Mouse (Mus musculus): ENCODE measurements at regions not wholly inside any gene's neighbourhood (a gene's known extent, or its start where the extent isn't known, plus 50 kb on each side); places are given as distances from the start of the nearest gene placed in this dataset.

DNA sequence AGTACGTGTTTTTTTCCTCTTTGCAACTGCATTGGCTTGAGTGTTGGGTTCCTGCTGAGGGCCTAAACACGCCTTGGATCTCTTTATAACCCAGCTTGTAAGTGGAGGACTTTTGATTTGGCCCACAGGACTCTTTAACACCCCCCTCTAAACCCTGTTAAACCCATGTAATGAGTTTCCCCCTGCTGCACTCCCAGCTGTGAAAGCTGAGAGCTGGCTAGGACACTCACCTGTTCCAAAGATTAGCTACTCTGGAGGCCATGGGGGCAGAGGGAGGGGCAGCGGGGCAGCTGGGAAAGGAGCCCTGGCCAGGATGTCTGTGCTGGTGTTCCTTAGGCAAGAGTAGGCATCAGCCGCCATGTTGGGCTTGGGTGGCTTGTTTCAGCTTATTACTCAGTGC is 128.7 kb upstream of the Irx3 start:
- no peak for DNase-seq

DNA sequence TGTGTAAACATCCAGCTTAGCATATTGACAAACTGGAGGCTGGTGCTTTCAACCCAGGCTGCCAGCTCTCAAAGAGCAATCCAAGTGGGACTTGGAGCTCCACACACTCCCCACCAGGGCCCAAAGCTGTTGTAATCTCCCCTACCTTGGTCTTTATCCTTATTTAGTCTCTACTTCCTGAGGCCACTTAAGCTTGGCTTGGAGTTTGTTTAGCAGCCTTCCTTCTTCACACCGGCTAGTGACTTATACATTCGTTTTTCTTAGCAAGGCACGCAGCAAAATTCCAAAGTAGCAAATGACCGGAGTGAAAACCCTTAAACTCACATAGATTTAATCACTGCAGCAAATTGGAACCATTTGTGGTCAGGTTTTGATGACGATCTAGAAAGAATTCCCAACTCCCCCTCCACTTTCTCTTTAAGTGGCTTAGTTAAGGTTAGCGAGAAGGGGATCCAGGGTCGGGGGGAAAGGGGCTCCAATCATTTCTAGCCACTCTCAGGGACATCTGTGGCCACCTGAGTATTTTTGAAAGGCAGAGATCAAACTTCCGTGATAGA is 124.2 kb upstream of the Irx3 start:
- no peak for DNase-seq

DNA sequence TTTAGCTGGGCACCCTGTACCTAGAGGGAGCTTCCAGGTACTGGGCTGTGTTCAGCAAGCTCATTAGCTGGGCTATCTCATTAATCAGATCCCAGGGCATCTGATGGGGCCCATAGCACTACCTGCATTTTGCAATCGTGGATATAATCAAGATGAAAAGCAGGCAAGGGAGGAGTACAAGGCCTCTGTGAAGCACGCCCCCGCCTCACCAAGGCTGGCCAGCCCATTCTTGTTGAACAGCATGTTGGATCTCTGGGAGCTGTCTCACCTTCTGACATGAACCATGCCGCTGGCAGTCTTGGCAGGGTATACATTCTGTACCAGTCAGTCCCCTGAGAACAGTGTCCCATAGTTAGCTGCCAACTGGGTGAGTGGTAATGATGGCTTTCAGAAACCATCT is 122.3 kb upstream of the Irx3 start:
- no peak for DNase-seq

DNA sequence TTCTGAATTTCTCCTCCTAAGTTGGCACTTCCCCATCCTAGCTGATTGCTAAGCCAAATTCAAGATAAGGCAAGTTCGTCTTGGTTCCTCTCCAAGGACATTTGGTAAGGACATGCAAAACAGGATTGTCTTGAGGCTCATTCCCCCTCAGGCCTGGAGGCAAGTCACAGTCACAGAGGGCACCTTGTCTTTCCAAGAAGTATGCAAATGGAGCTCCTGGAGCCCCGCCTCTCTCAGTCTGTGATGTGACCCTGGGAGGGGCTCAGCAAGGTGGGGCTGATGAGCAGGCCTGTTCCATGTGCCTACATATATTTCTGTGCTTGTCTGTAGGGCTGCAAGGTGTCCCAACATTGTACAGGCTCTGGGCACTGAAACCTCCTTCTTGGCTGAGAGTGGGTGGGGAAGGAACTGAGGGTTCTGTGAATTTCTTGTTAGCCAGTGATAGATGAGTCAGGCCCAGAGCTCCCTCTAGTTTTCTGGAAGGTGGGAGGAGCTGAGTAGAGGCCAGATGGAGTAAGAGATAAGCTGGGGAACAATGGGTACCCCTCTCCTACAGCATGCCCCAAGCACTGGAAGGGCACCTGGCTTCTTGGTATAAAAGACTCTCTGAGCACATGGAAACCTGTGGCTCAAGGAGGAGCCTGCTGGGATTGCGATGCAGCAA is 120.5 kb upstream of the Irx3 start:
- no peak for DNase-seq

DNA sequence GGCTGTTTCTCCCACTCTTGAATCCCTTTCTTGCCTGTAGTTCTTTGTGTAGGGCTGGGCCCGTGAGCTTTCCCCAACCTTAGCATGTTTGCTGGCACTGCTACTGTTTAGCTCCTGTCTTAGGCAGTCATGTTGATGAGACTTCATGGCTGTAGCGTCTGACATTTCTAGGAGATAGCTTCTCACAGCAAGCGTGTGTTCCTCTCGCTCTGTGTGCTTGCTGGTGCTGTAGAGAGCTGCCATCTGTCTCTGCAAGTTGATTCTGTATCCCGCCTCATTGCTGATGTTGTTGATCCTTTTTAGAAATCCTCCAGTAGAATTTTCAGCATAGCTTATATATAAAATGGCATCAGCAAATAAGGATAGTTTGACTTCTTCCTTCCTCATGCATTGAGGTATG is 116.0 kb upstream of the Irx3 start:
- DNase-seq, result no peak

DNA sequence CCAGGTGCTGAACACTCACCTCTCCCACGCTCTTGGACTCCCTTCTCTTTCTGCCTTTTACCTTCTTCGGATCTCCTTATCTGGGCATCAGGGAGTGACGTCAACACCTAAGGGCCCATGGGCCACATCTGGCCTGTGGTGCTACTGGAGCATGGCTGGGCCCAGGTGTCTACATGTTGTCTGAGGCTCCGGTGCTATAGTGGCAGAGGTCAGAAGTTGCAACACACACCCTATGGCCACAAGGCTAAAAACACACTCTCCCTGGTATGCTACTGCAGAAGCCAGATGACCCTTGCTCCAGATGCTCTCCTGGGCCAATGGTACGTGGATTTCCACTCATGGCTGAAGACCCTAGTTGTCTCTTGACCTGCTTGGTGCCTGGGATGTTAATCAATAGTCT is 112.1 kb upstream of the Irx3 start:
- no peak for DNase-seq

DNA sequence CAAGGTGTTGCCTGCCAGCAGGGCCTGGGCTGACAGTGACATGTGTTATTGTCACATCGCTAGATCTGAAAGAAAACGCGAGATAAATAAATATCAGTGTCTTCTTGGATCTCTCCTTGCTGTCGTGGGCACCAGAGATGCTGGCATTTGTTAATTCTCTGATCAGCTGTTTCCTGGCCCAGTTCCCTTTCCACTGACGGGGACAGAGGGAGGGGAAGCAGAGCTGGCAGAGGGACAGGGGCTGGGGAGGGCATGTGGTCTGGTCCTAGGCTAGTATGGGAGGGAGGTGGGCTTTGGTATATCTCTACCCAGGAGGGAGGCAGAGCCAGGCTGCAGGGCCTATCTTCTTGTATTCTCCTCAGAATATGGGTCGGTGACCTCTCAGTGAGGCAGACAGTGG is 111.3 kb upstream of the Irx3 start:
- DNase-seq, result no peak

DNA sequence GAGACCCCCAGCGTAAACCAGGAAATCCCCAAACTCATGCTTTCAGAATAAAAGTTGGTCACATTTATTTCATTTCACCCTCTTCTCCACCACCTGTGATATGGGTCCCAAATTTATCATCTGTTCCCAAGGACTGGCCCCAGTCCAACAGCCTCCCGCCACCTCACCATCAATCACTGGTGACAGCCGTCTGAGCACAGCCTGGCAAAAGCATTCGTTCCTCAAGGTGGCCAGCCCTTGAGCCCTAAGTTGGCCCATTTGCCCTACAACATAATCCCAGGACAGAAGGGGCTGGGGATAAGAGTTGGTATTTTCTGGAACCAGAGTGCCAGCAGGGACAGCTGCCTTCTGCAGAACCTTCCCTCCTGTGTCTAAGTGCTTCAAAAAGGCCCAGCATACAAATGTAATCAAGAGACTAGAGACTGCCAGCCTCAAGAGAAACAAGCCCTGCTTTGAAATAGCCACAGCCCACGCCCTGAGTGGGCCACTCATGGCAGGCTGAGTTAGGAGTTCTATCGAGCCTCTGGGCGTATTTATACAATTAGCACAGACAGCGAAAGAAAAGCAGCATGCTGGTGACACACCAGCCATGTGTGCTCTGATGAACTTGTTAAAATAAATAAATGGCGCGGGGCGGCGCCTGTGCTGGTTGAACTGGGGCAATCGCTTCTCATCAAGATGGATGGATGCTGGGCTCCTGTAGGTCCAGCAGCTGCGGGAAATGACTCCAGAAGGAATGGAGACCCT is 107.9 kb upstream of the Irx3 start:
- no peak for DNase-seq

DNA sequence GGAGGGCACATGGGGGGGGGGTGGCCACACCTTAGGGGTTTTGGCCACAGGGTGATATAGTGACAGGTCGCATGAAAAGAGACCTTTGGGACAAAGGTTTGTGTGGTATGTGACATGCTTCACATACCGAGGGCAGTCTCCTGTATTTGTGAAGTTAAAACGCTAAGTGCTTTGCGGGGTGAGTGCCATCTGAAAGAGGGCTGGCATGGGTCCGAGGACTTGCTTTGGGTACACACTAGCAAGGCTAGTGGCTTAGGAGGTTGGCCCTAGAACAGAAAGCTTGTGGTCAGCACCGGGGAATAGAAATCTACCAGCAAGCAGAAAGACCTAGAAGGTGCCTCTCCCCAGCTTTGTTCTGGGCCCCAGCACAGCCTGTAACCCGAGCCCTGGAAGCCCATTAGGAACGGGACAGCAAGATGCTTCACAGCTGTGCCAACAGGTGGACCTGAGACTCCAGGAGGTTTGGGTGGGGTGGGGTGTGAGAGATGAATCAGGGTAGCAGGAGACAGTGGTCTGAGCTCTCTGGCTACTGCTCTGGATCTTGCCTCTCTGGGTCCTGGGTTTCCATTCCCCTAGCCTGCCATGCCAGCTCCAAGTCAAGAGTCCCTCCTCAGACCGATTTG is 107.0 kb upstream of the Irx3 start:
- peak; percentile 45 for DNase-seq

DNA sequence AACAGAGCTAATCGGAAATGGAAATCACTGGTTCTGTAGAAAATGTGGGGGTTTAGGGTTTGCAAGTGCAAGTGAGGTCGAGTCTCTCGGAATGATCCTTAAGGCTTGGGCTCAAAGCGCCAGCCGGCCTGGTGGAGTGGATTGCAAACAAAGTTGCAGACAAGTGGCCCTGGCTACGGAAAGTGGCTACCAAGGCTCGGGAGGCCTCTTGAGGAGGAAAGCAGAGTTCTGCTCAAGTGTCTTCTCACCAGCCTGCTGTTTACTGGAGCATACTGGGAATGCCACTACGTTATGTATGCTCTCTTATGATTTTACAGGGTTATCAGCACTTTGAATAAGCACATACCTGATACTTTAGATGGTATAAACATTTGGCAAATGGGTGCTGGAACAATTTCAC is 105.3 kb upstream of the Irx3 start:
- peak; percentile 59 for DNase-seq

DNA sequence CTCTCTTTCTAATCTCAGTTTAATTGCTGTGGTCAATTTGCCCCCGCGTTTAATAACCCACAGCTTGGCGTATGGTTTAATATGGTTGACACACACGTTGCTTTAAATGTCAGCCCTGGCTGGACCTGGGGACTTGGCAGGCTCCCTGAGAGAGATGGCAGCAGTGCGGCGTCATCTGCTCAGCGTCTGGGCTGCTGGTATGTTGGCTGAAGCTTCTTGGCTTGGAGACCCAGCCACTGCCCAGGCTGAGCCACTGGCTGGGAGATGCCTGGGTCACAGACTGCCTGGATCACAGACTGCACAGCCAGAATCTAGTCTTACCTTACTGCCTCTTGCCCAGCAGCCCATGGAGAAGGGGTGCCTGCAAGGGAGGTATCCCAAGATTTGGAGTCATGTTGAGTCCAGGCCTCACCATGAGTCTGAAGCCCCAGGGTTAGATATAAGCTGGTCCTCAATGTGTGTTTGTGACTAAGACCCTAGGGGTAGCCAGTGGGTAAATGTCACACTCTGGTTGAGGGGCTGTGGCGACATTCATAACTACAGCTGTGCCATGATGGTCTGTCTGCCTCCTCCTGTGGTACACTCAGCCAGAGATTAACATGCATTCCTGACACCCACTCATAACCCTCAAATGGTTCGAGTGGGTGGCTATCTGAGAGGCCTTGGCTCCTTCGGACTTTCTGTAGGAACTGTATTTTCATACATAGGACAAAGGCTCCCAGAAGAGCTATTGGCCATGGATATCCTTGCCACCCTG is 99.8 kb upstream of the Irx3 start:
- peak; percentile 9 for DNase-seq

DNA sequence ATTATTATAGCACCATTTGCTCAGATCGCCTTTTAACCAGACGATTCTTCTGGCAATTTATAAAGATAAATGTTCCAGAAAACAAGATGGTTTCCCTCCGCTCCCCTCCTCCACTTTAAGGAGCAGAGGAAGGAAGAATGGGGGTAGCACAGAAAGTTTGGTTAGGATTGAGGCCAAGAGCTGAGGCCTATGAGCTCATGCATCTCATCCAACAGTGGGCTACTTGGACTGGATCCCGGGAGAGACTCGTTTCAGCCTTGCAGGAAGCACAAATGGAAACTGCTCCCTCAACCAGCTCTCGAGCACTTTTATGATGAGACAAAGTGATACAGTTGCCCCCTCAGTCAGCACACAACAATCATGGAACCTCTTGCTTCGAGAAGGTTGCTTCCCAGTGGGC is 97.9 kb upstream of the Irx3 start:
- peak; percentile 32 for DNase-seq

DNA sequence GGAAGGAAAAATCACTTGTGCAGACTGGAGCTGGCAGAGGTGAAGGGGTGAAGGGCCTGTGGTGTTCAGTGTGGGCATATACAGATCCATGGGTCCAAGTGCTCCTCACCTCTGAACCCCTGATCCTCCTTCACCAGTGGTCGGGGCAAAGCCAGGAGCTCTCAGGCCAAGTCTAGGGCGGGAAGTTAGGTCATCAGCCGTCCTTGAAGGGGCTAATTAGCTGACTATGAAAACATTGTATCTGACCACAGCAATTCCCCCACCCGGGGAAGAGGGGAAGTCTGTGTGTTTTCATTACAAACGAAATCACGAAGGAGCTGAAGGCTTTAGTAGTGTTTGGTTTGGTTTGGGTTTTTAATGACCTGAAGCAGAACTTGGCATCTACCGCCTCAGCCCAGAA is 95.5 kb upstream of the Irx3 start:
- no peak for DNase-seq

DNA sequence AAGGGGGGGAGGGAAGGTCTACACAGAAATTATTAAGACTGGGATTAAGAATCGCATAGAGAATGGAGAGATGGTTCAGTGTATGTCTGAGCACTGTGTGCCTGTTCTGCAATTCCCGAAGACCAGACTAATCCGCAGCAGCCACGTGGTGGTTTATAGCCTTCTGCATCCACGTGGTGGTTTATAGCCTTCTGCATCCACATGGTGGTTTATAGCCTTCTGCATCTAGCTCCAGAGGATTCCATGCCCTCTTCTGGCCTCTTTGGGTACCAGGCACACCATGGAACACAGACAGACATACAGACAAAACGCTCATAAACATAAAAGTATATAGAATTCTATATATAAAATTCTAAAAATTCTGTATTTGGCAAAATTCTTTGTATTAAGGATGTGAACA is 94.1 kb upstream of the Irx3 start:
- DNase-seq, result no peak

DNA sequence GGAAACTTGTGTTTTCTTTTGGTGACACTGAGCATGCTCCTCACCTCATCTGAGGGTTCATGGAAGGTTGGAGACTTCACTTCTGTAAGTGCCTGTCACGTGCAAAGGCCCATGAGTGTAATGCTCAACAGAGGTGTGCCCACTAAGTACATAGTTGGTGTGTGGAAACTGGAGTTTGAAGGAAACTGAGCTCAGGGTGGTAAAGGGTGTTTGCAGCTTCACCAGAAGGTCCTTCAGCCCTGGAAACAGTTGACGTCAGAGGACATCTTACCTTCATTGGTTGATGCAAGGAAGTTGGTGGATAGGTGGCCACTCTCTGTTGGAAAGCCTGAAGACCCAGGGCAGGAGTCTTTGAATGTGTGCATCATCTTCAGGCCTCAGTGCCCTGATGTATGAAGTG is 83.0 kb upstream of the Irx3 start:
- no peak for DNase-seq

DNA sequence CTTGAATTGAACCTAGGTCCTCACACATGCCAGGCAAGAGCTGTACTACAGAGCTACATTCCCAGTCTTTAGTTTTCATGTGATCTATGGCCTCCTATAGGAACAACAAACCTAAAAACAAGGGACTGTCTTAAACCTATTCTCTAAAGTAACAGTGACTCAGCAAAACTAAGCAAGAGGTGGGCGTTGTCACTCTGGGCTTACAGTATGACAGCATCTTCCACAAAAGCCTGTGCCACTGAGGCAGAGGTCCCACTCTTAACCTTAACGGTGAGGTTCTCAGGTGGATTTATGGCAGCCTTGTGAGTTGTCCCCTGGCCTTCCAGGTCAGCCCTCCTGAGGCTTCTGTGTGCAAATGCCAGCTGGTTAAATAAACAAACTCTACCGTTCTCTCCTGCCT is 82.5 kb upstream of the Irx3 start:
- DNase-seq, result no peak

DNA sequence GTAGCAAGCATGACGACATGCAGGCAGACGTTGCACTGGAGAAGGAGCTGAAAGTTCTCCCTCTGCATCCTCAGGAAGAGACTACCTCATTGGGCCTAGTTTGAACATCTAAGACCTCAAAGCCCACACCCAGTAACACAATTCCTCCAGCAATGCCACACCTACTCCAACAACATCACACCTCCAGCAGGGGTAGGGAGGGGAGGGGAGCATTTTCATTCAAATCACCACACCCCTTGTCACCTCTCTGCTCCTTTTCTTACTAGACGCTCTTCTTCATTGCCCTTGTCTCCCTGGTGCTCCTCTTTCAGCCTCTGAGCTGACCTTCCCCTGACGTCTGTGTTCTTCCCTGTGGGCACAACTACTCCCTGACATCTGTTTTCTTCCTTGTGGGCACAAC is 81.1 kb upstream of the Irx3 start:
- DNase-seq, result no peak

DNA sequence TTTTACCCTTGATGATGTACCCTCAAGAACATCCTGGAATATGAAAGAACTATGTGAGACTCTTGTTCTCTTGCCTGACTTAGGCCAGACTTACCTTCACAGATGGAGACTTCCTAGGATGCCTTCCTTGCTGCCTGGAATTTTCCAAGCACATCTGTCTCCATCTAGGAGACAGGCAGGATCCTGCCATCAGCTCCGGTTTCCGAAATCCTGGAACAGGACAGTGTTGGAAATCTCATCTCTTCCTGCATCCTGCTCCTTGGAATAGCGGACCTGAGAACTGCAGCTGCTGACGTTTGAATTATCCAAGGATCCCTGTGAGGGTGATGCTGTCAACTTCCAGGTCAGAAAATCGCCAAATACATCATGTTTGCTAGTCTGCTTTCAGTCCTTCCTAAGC is 77.0 kb upstream of the Irx3 start:
- no peak for DNase-seq

DNA sequence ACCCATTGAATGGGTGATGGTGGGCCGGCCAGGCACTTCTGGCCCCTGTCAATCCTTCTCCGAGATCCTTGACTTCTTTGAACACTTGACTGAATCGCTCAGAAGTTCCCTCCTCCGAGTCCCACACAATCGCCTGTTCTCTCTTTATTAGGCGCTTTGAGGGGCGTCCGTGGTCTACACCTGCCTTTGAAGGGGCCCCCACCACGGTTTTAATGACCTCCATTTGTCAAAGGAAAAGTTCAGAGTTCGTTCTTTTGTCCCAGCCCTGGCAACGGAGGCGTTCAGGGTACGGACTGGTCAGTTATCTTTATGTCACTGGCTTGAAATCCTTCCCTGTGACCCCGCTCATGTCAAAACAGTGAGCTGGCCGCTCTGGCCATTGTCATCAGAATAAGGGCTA is 74.3 kb upstream of the Irx3 start:
- no peak for DNase-seq

DNA sequence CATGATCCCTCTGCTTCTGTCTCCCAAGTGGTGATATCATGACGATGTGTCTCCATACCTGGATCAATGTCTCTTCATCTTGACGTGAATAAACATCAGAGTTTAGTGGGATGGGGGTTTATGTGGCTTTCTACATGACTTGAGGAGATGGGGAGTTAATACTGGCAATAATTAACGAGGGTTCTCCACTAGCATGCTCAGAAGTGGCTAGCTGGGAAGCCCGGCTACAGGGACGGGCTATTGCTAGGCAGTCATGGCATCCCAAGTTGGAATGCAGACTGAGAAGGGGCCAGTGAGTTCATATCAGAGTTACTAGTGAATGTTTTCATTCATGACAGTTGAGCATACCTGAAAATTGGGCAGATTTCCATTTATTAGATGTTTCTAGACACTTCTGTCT is 71.4 kb upstream of the Irx3 start:
- DNase-seq, result no peak

DNA sequence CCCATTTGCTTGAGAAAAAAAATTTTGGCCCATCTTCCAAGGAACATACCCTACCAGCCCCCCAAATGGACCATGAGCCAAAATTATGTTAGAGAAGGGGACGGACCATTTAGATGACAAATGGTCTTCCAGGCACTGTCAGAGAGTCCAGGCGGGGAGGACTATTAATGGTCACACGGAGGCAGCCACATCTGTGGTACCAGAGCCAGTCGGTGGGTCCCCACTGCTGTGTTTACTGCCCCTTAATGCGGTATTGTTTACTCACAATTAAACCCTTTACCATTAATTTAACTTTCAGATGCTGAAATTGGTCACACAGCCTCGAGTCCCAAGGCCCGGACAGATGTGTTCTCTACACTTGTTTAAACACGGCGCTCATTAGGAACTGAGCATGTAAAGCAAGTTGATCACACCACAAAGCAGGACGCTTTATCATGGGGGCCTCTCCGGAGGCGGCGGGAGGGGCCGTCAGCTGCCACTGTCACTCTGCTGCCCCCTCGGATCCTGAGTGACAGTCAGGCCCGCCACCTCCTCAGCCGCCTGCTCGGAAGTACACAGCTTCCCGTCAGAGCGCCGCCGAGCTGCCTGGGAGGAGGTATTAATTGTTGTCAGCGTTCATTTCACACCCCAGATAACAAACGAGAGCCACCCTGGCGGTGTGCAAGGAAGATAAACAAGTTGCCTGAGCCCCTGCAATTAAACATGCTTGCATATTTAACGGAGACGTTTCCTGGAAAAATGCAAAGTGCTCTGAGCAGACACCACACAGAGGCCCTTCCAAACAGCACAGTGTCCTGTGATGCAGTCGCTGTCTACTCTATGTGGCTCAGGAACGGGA is 70.6 kb upstream of the Irx3 start:
- DNase-seq, result no peak

DNA sequence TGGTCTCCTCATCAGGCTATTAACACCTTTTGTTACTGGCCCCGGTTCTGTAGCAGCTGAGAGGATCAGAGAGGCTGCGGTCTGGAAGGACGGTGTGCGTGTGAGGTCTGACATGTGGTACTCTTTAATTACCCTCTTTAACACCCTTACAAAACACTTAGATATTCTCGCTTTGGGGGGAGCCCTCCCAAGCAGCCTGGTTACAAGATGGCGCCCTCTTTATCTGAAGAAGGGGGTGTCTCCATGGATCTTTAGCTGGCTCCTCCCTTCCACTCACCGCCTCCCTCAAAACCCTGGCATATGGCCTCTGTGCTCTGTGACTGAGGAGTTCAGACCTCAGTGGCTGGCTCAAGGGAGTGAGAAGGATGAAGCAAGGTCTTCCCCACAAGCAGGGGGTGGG is 65.2 kb upstream of the Irx3 start:
- DNase-seq, result no peak

DNA sequence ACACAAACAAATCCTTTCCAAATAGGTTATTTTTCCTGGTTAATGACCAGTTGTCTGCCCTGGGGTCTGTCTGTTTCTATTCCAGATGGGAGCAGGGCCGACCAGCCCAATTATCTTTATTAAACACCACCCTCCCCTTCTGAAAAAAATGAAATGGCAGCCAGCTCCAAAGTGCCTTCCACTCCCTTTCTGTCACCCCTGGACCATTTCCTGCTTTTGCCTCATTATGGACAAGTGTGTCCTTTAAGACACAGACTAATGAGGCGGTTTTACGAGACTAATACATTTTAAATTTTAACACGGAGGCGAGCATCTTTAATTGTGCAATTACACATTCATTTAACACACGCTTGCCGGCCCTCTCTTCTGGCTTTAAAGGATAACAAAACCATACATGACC is 64.2 kb upstream of the Irx3 start:
- DNase-seq, result no peak

All from lung, postnatal 14 days (tissue).